Mouse (Mus musculus): ENCODE measurements around the gene Gm1123.
A peak's percentile ranks its signal among the peaks of the same experiment; 100 is the strongest.

The Gm1123 gene

DNA sequence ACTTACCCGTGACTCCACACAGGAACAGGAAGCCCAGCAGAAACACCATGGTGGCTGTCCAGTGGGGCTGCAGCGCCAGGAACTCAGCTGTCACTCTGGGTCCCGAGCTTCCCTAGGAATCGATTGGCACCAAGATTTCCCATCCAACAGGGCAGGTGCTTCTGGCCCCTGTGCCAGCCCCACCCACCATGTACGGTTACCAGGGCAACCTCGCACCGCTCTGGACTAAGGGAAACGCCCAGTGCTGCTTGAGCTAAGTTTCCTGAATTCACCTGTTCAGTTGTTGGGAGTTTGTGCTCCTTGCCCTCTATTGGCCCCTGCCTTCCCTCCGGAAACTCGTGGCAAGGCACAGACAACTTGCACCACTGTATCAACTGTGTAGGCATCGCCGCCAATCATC, at the start of gene Gm1123:
Gm1123 (minus strand) TSS at position 141 of the 400 bp plus-strand sequence.
- DNase-seq, result no peak

DNA sequence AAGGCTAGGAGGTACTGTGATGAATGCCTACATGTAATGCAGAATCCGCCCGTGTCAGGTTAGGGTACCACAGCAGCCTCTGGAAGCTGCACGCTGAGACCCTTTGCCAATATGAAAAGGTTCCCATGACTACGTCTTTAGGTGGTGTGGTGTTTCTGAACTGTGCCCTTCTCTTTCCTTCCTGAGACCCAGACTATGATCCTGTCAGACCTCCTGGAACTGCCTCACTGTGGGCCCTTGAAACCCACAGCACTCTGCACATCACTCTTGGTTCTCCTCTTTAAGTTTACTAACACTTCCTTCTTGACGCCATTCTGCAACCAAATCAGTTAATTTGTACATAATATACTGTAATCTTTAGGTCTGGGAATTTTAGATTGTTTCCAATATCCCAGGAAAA, 46.2 kb upstream of the Gm1123 start:
- DNase-seq, result no peak

DNA sequence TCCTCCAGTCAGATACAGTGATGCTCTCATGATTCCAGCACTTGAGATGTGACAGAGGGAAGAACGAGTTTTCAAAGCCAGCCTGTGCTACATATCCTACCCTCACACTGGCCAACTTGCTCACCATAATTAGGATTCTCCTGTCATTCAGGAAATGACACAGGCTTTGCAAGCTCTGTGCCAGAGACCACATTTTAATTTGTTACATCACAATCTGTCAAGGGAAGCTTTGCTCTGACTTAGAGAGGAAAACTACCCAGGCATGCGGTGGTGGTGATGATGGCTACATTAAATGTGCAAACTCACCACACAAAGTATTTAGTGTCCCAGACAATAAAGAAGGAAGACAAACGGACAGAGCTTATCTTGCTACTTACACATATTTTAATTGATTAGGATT, 45.8 kb upstream of the Gm1123 start:
- no peak for DNase-seq

GRCm38 (mm10) chr9:99080657-99081056, 45.1 kb upstream of the Gm1123 start:
- no peak for DNase-seq

DNA sequence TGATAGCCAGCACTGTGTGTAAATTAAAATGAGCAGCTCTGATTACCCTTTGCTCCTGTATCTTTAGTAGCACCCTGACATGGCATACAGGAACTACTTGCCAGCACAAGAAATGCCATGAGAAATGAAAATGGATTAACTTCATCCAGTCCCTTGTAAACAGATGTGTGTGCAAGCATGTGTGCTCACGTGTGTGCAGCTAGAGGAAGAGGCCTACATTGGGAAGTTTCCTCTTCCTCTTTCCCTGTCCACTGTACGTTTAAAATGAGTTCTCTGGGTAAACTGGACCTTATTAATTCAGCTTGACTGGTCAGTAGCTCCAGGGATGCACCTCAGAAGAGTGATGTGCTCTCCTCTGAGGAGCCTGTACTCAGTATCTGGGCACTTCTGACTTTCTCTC, 38.9 kb upstream of the Gm1123 start:
- no peak for DNase-seq

DNA sequence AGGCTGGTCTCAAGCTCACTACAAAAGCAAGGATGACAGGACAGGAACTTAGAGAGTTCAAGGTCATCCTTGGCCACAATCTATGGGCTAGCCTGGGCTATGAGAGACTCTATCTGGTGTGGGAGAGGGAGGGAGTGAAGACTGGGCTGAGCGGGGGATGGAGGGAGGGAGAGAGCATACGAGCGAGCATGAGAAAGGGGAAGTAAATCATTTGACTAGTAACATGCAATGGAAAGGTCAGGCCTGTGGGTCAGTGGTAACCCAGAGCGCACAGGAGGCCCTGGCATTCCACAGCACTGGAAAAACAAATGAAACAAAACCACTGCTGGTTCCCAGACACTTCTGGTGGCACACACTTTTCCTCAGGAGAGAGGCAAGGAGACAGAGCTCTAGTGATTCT, 37.0 kb upstream of the Gm1123 start:
- peak; percentile 36 for DNase-seq

- DNase-seq, result no peak
Observed at GRCm38 (mm10) chr9:99065311-99065710, 29.8 kb upstream of the Gm1123 start.

- peak; percentile 79 for DNase-seq
Observed at GRCm38 (mm10) chr9:99064216-99064615, 28.7 kb upstream of the Gm1123 start.

GRCm38 (mm10) chr9:99062544-99062943, 27.0 kb upstream of the Gm1123 start:
- DNase-seq, result peak; percentile 82

- no peak for DNase-seq
Observed at GRCm38 (mm10) chr9:99057751-99058150, 22.2 kb upstream of the Gm1123 start.

GRCm38 (mm10) chr9:99049760-99050159, 14.2 kb upstream of the Gm1123 start:
- no peak for DNase-seq

GRCm38 (mm10) chr9:99048724-99049250, 13.3 kb upstream of the Gm1123 start:
- DNase-seq, result no peak

- DNase-seq, result no peak
Observed at GRCm38 (mm10) chr9:99044761-99045160, 9.2 kb upstream of the Gm1123 start.

DNA sequence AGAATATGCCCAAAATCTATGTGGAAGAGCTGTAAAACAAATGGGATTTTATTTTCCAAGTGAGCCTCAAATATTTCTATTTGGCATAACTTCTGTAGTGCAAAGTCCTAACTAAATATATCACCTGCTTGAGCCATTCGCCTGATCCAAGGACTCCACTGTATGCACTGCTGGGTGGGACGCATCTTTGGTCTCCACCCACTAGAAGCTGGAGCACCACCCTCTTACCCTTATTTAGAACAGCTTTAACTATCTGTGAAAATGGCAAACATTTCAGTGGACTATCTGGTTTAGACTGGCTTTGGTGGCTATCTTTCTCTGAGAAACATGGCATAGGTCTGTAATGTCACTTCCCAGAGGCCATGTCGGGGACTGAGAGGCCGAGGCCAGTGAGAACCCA, 7.1 kb upstream of the Gm1123 start:
- DNase-seq, result no peak

- DNase-seq, result no peak
Observed at GRCm38 (mm10) chr9:99041994-99042393, 6.5 kb upstream of the Gm1123 start.

- DNase-seq, result no peak
Observed at GRCm38 (mm10) chr9:99034111-99034510, 1.4 kb downstream of the Gm1123 start.

- DNase-seq, result no peak
Observed at GRCm38 (mm10) chr9:99032031-99032430, 3.5 kb downstream of the Gm1123 start.

GRCm38 (mm10) chr9:99021751-99022150, 13.8 kb downstream of the Gm1123 start:
- DNase-seq, result no peak

GRCm38 (mm10) chr9:99021166-99021565, 14.3 kb downstream of the Gm1123 start:
- no peak for DNase-seq

- no peak for DNase-seq
Observed at GRCm38 (mm10) chr9:99017679-99018078, 17.8 kb downstream of the Gm1123 start.

GRCm38 (mm10) chr9:99016759-99017158, 18.8 kb downstream of the Gm1123 start:
- DNase-seq, result no peak

DNA sequence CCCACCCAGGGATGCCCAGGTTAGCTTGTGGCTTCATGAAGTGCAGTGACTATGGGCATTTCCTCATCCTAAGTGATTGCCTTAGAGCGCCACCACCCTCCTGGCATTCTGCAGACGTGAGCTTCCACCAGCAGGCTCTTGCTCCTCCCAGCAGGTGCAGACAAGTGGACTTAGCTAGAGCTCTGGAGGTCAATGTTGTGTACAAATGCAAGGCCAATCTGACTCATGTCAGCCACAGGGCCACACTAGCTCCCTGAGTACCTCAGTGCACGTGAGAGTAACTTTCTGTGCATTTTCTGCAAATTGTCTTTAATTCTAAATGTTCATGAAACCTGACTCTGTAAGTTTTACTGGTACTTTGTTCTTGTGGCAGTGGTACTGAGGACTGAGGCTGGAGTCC, 19.2 kb downstream of the Gm1123 start:
- no peak for DNase-seq

DNA sequence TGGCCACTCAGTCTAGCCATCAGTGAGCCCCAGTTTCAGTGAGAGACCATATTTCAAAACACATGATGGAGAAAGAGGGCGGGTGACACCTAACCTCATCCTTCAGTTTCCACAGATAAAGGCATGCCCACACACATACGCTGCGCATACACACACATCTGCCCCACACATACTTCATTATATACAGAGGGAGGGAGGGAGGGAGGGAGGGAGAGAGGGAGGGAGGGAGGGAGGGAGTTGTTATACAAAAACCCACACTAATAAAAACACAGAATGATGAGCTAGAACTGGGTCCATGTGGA, 25.7 kb downstream of the Gm1123 start:
- DNase-seq, result no peak

DNA sequence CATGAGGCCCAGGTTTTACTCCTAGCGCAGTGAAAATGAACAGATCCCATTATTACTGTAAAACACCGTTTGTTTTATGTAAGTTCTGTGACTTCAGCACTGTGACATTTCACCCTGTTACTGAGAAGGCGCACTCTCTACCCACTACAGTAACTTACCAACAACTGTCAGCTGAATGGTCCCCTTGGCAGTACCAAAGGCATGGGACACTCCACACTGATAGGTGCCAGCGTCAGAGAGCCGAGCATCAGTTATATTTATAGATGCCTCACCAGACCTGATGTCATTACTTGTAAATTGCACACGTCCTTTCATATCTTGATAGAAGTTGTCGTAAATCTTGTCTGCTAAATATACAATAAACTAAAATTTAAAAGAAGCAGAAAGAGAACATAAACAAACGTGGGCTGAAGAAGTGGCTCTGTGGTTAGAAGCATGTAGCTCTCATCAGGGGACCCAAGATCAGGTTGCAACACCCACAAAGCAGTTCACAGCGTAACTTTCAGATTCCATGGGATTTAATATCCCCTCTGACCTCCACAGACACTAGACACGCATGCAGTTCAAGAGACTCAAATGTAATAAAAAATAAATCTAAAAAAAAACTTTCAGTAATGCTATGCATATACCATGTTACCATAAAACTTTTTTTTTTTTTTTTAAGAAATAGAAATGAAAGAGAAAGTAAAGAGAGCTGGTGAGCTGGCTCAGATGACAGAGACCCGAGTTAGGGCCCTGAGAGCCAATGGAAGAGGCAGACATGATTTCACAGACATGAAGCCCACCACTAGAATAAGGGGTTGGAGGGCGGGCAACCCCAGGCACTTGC, 26.2 kb downstream of the Gm1123 start:
- no peak for DNase-seq

DNA sequence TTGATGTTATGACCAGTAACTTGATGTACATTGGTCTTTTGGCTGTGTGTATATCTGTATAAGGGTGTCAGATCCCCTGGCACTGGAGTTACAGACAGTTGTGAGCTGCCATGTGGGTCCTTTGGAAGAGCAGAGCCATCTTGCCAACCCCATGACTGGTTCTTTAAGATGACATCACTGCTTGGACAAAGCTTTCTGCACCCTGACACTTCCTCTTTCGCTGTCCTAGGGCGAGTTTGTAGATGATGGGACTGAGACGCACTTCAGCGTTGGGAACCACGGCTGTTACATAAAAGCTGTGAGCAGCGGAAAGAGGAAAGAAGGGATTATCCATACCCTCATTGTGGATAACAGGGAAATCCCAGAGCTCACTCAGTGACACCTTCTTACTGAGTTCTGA, 34.2 kb downstream of the Gm1123 start:
- no peak for DNase-seq

Data from embryo, embryonic 11 days (tissue).